Mouse (Mus musculus) layer of hippocampus, adult 2 months (tissue): ENCODE data around the gene Tnfaip8l3. TPM values are rescaled to one million over a fixed set of nuclear protein-coding genes. Genes with fewer than 3 reads are reported as not detected.
"Not testable (repeated sequence)": the region's sequence is repeated elsewhere in the genome, so short reads cannot be mapped to it uniquely, and the experiment has no call there.

ENCODE experiments used
- DNase-seq, 2 experiments: peaks; one replicate each; pipeline ENCODE4 v3.0.0; 2022; ENCODE audit warnings: low spot score in 2 of 2
- H3K27ac ChIP-seq: fragments of 200-600 bp; 2 replicates; pipeline ENCODE4 v1.8.1; 2022
- H3K4me3 ChIP-seq: fragments of 200-600 bp; 2 replicates; pipeline ENCODE4 v1.8.1; 2022; ENCODE audit warnings: mild to moderate bottlenecking
- CTCF ChIP-seq: fragments of 200-600 bp; conservative IDR thresholded peaks from 2 replicates; pipeline ENCODE4 v1.8.1; 2022; ENCODE audit warnings: antibody characterized with exemption, mild to moderate bottlenecking, moderate library complexity
- total RNA-seq, 2 experiments: library from RNA; stranded (reverse); gene quantifications; 2 replicates each; pipeline ENCODE4 v1.2.3; 2021

Gene Tnfaip8l3
- total RNA-seq, 2 experiments from 2014 or later, result 28.3 to 29.6 TPM

GRCm38 (mm10) chr9:54063655-54064054 lies 4.5 kb downstream of the Tnfaip8l3 start:
- no peak for DNase-seq
- no peak for TF ChIP-seq CTCF

DNA sequence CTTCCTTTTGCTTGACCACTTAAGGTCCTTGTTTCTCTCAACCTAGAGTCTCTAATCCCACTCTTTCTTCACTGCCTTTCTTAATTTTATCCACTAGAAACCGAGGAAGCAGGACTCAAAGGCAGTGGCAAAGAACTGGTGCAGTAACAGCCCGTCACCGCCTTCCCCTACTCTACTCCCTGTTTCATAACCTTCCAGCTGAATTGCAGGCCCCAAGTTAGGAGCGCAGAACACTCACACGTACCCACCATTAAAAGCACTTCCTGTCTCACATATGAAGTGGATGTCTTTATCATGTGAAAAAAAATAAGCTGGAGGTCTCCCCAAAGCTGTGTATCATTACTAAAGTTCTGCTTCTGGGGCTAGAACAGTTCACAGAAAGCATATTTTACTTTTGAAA lies 6.5 kb downstream of the Tnfaip8l3 start:
- no peak overlapping the region for H3K4me3 ChIP-seq
- no peak overlapping the region for H3K27ac ChIP-seq
- no peak for DNase-seq
- TF ChIP-seq CTCF, result no peak

More at GRCm38 (mm10) chr9:54063655-54064054, 4.5 kb downstream of the Tnfaip8l3 start:
- Histone ChIP-seq H3K4me3 (no peak overlapping the region), H3K27ac (peak overlapping the region; percentile 65; the same call in 1 of the 2 replicates)

- TF ChIP-seq CTCF, result no peak
- no peak overlapping the region for H3K27ac ChIP-seq
- DNase-seq, result no peak
- no peak overlapping the region for H3K4me3 ChIP-seq
These were observed 16.7 kb downstream of the Tnfaip8l3 start for GRCm38 (mm10) chr9:54051298-54052068.

- Histone ChIP-seq H3K27ac (no peak overlapping the region), H3K4me3 (no peak overlapping the region)
- TF ChIP-seq CTCF, result no peak
- no peak for DNase-seq
These were observed 19.2 kb downstream of the Tnfaip8l3 start for GRCm38 (mm10) chr9:54048978-54049377.

DNA sequence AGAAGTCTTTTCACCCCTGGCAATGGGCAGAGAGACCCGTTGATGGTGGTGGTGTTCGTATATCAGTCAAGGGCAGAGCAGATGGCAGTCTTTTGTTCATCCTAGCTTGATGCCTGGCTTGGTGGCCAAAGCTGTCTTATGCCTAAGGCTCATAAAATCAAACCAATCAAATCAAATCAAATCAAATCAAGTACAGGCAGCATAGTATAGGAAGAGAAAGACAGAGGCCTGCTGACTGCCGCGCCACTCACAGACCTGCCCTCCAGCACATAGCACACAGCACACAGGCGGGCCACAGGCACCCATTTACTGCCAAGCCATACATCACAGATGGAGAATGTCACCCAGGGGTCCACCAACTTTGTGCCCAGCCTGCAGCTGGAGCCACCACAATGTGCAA lies 25.1 kb downstream of the Tnfaip8l3 start:
- Histone ChIP-seq H3K27ac (no peak overlapping the region), H3K4me3 (no peak overlapping the region)
- no peak for TF ChIP-seq CTCF
- no peak for DNase-seq

- H3K27ac ChIP-seq, result peak overlapping the region; percentile 28; the same call in 1 of the 2 replicates
- peak; percentile 41 to 47 for DNase-seq
- no peak for TF ChIP-seq CTCF
- H3K4me3 ChIP-seq, result no peak overlapping the region
These were observed 30.5 kb downstream of the Tnfaip8l3 start for GRCm38 (mm10) chr9:54037717-54038116.

DNA sequence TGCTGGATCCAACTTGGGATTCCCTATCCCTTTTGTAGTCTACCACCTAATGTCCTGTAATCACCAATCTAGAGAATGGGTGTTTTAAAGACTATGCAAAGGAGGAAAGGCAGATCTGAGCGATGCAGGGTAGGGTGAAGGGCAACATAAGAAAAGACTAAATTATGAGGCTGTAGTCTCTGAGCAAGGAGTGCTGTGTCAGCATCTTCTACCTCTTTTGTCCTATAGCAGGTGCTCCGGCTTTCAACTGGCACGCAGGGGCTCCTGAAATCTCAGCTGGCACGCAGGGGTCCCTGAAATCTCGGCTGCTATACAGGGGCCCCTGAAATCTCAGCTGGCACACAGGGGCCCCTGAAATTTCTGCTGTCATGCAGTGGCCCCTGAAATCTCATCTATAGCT lies 33.5 kb downstream of the Tnfaip8l3 start:
- TF ChIP-seq CTCF, result no peak
- H3K4me3 ChIP-seq, result no peak overlapping the region
- no peak overlapping the region for H3K27ac ChIP-seq
- no peak for DNase-seq

DNA sequence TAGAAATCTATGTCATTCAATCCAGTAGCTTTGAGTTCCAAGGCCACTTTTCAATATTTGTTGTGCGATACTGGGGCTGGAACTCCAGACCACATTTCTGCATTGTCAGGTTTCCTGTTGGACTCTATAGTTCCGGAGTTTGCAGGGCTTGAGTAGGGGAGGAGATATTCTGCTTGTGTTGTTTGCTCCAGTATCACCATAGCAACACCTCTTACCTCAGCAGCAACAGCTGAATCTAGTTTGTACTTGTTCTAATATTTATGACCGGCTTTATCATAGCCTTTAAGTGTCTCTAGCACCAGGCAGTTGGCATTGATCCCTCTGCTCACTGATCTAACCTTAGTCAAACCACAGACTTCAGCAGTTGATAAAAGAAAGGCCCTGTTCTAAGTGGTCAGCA lies 45.4 kb downstream of the Tnfaip8l3 start:
- TF ChIP-seq CTCF, result no peak
- no peak overlapping the region for H3K4me3 ChIP-seq
- DNase-seq, result no peak

GRCm38 (mm10) chr9:53994528-53994927 lies 73.7 kb downstream of the Tnfaip8l3 start:
- H3K4me3 ChIP-seq, result no peak overlapping the region
- no peak overlapping the region for H3K27ac ChIP-seq
- DNase-seq, result no peak
- TF ChIP-seq CTCF, result peak; percentile 64

More for the DNA sequence above, 45.4 kb downstream of the Tnfaip8l3 start:
- no peak overlapping the region for H3K27ac ChIP-seq

DNA sequence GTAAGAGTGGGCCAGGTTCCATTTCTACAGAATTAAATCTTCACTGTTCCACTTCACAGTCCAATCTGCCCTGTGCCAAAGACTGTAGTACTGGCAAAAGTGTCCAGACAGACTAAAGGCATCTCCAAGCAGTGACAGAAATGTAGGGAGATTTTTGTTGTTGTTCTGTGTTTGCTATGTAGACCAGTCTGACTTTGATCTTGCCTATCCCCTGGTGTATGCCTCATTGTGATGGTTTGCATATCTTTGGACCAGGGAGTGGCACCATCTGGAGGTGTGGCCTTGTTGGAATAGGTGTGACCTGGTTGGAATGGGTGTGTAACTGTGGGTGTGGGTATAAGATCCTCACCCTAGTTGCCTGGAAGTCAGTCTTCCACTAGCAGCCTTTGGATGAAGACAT lies 75.6 kb downstream of the Tnfaip8l3 start:
- H3K4me3 ChIP-seq, DNase-seq, H3K27ac ChIP-seq: not testable (repeated sequence)

DNA sequence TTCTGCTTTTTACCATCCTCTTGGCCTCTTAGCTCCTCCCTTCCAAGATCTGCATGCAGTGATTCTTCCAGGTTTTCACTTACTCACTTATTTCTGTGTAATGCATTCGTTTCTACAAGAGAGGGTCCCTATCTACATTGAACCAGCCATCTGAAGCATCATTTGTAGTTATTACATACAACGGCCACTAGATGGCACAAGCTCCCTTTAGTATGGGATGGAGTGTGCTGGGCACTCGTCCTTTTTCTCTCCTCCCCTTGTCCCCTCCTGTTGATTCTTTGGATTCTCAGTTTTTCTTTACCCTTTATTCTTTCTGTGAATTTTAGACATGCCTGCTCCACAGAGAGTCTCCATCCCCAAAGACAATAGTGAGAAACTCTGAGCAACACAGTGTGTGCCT lies 77.3 kb downstream of the Tnfaip8l3 start:
- Histone ChIP-seq H3K4me3 (no peak overlapping the region), H3K27ac (no peak overlapping the region)
- peak; percentile 53 to 68 for DNase-seq
- TF ChIP-seq CTCF, result peak; percentile 95

DNA sequence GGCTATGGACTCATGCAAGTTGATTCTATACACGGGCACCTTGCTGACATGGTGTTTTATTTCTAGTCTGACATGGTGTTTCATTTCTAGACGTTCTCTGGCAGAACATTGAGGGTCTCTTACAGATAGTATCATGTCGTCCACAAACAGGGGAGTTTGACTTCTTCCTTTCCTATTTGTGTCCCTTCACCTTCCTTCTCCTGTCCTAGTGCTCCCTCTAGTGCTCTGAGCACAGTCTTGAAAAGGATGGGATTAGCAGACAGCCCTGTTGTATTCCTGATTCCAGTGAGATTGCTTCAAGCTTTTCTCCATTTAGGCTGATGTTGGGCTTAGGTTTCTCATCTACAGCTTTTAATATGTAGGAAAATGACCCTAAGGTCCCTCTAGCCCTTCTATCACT lies 81.2 kb downstream of the Tnfaip8l3 start:
- DNase-seq, result peak; percentile 69 to 72
- H3K27ac ChIP-seq, result no peak overlapping the region

DNA sequence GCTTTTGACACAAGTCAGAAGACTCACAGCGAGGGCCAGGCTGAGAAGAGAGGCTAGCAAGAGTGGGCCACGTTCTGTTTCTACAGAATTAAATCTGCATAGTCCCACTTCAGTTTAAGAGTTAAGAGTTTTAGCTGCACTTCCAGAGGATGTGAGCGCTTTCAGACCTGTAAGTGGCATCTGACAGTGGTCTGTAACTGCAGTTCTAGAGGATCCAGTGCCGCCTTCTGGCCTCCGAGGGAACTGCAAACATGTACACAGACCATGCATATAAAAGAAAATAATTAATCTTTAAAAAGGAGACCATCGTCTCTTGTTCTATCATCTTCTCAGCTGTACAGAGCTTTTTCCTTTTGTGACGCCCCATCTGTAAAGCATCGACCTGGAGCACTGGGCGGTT lies 83.3 kb downstream of the Tnfaip8l3 start:
- no peak overlapping the region for H3K4me3 ChIP-seq
- DNase-seq, result peak in 1 of 2 experiments; percentile 54
- no peak overlapping the region for H3K27ac ChIP-seq
- peak; percentile 85 for TF ChIP-seq CTCF

More for the DNA sequence above, 81.2 kb downstream of the Tnfaip8l3 start:
- peak; percentile 88 for TF ChIP-seq CTCF
- H3K4me3 ChIP-seq, result no peak overlapping the region

GRCm38 (mm10) chr9:53975122-53975518 lies 93.1 kb downstream of the Tnfaip8l3 start, which contains the start of gene Elmod1:
TSS of gene Elmod1 (minus strand) at chr9:53975301.
- peak; percentile 72 for TF ChIP-seq CTCF
- peak within 1 kb of the TSS; percentile 80 for H3K4me3 ChIP-seq
- peak within 1 kb of the TSS; percentile 98 for H3K27ac ChIP-seq
- peak; percentile 60 to 71 for DNase-seq
